Mouse (Mus musculus): ENCODE measurements at regions not wholly inside any gene's neighbourhood (a gene's known extent, or its start where the extent isn't known, plus 50 kb on each side); places are given as distances from the start of the nearest gene placed in this dataset.

DNA sequence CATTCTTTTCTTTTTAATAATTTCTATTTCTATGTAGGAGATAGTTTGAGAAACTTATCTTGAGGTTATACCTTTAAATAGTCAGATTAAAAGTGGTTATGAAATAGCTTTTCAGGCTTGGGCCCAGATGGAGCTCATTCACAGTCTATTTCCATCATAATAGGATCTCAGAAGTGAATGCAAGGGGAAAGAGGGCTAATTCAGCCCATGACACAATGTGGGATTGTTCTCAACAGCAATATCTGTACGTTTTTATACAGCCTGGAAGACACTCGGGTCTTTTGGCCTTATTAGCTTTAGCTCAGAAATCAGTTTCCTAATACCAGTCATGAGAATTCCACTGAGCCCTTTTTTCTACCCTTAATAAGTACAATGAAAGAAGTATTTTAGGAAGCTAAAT is 554.1 kb upstream of the Sorcs1 start:
- TF ChIP-seq CTCF (IDR thresholded peaks at IDR 0.05; ENCODE audit: low read depth) (no peak), EP300 (IDR thresholded peaks at IDR 0.05; ENCODE audit: low read depth) (no peak)
